Mouse (Mus musculus): ENCODE data around the gene Hand2. TPM values are rescaled to one million over a fixed set of nuclear protein-coding genes. Genes with fewer than 3 reads are reported as not detected.
A peak's percentile ranks its signal among the peaks of the same experiment; 100 is the strongest.

Gene Hand2
- total RNA-seq (2021), result 10 to 100 TPM; 53.8 to 68.2 TPM

GRCm38 (mm10) chr8:57320851-57321743 lies at the start of gene Hand2:
Gene Hand2 (plus strand): TSS chr8:57320983.
- intact Hi-C loops (cut with DNase I), result loop anchor here (5.0 to 10.0 kb wide), 2 partner anchors 166 to 766 kb away; partner anchors contain the start of genes Cep44, Fbxo8 and Sap30
- peak; percentile 81 to 83 for DNase-seq

GRCm38 (mm10) chr8:57273055-57273454 lies 47.7 kb upstream of the Hand2 start:
- intact Hi-C loops (cut with DNase I), result no loop called here
- no peak for DNase-seq

- DNase-seq, result no peak
- intact Hi-C loops (cut with DNase I), result no loop called here
Measured at GRCm38 (mm10) chr8:57293441-57293840, 27.3 kb upstream of the Hand2 start.

- intact Hi-C loops (cut with DNase I), result no loop called here
- peak in 1 of 2 experiments; percentile 17 for DNase-seq
Measured at GRCm38 (mm10) chr8:57303513-57303912, 17.3 kb upstream of the Hand2 start.

GRCm38 (mm10) chr8:57304944-57305343 lies 15.8 kb upstream of the Hand2 start:
- DNase-seq, result peak in 1 of 2 experiments; percentile 13

GRCm38 (mm10) chr8:57306441-57306840 lies 14.3 kb upstream of the Hand2 start:
- no peak for DNase-seq
- intact Hi-C loops (cut with DNase I), result no loop called here

More at GRCm38 (mm10) chr8:57304944-57305343, 15.8 kb upstream of the Hand2 start:
- intact Hi-C loops (cut with DNase I), result no loop called here

- intact Hi-C loops (cut with DNase I), result loop anchor here (5.0 to 10.0 kb wide), 3 partner anchors 98 to 325 kb away; no protein-coding TSS in a partner anchor
Measured at GRCm38 (mm10) chr8:57309844-57310485, 10.8 kb upstream of the Hand2 start.

GRCm38 (mm10) chr8:57312031-57312981 lies 8.5 kb upstream of the Hand2 start:
- intact Hi-C loops (cut with DNase I), result loop anchor here (5.0 to 10.0 kb wide), 3 partner anchors 100 to 328 kb away; no protein-coding TSS in a partner anchor
- peak; percentile 56 to 68 for DNase-seq

More at GRCm38 (mm10) chr8:57309844-57310485, 10.8 kb upstream of the Hand2 start:
- no peak for DNase-seq

GRCm38 (mm10) chr8:57313583-57313982 lies 7.2 kb upstream of the Hand2 start:
- intact Hi-C loops (cut with DNase I), result loop anchor here (1.0 to 10.0 kb wide), 4 partner anchors 9 to 329 kb away; no protein-coding TSS in a partner anchor
- DNase-seq, result no peak

GRCm38 (mm10) chr8:57314216-57314615 lies 6.6 kb upstream of the Hand2 start:
- intact Hi-C loops (cut with DNase I), result loop anchor here (5.0 to 10.0 kb wide), 3 partner anchors 102 to 329 kb away; no protein-coding TSS in a partner anchor

GRCm38 (mm10) chr8:57315471-57315870 lies 5.3 kb upstream of the Hand2 start:
- intact Hi-C loops (cut with DNase I), result loop anchor here (5.0 to 10.0 kb wide), 2 partner anchors 331 to 433 kb away; no protein-coding TSS in a partner anchor
- no peak for DNase-seq

More at GRCm38 (mm10) chr8:57314216-57314615, 6.6 kb upstream of the Hand2 start:
- DNase-seq, result no peak

GRCm38 (mm10) chr8:57317107-57317506 lies 3.7 kb upstream of the Hand2 start:
- no peak for DNase-seq
- intact Hi-C loops (cut with DNase I), result loop anchor here (5.0 to 10.0 kb wide), 2 partner anchors 332 to 435 kb away; no protein-coding TSS in a partner anchor

GRCm38 (mm10) chr8:57317890-57318480 lies 2.8 kb upstream of the Hand2 start:
- no peak for DNase-seq
- intact Hi-C loops (cut with DNase I), result loop anchor here (5.0 to 10.0 kb wide), 2 partner anchors 333 to 436 kb away; no protein-coding TSS in a partner anchor

- intact Hi-C loops (cut with DNase I), result loop anchor here (5.0 to 10.0 kb wide), 2 partner anchors 335 to 437 kb away; no protein-coding TSS in a partner anchor
- no peak for DNase-seq
Measured at GRCm38 (mm10) chr8:57319092-57319980, 1.4 kb upstream of the Hand2 start.

GRCm38 (mm10) chr8:57319981-57320585 lies 700 bp upstream of the Hand2 start:
- DNase-seq, result peak in 1 of 2 experiments; percentile 69
- intact Hi-C loops (cut with DNase I), result loop anchor here (5.0 to 10.0 kb wide), 4 partner anchors 167 to 765 kb away; partner anchors contain the start of genes Cep44, Fbxo8 and Sap30

- intact Hi-C loops (cut with DNase I), result loop anchor here (1.0 to 10.0 kb wide), 3 partner anchors 9 to 767 kb away; partner anchors contain the start of genes Cep44, Fbxo8 and Sap30
- DNase-seq, result peak in 1 of 2 experiments; percentile 71
Measured at GRCm38 (mm10) chr8:57321898-57322895, 1.4 kb downstream of the Hand2 start.

All from heart, postnatal 36 days (tissue).